Mouse (Mus musculus): ENCODE results near the gene Smad3.

GRCm38 (mm10) chr9:63632924-63633323, 124.9 kb downstream of the Smad3 start:
- no peak for TF ChIP-seq CTCF (IDR thresholded peaks at IDR 0.05; ENCODE audit: insufficient read depth, low read length)
- no peak for TF ChIP-seq POLR2A (IDR thresholded peaks at IDR 0.05; ENCODE audit: borderline replicate concordance, extremely low read depth, low read depth, low read length)
